Mouse (Mus musculus): ENCODE measurements around the gene Chrnb1. TPM values are rescaled to one million over a fixed set of nuclear protein-coding genes. Genes with fewer than 3 reads are reported as not detected.

Gene Chrnb1
- polyA plus RNA-seq, 1 experiment from 2014 or later = 1.2 TPM

Other genes with a start within 250 kb of the Chrnb1 start
- 4.5 and 5.7 TPM in 2 replicates for gene Dnah2, start 246.8 kb downstream of the Chrnb1 start, polyA plus RNA-seq (2015; fragmentation: Nextera tagmentation; extraction: Ambion mirVana)
- gene Efnb3, start 235.7 kb downstream of the Chrnb1 start, polyA plus RNA-seq (2015; fragmentation: Nextera tagmentation; extraction: Ambion mirVana) = 178 and 188 TPM in 2 replicates
- gene Wrap53, start 215.7 kb downstream of the Chrnb1 start, polyA plus RNA-seq (2015; fragmentation: Nextera tagmentation; extraction: Ambion mirVana) = 21.4 and 23.2 TPM in 2 replicates
- gene Trp53, start 215.6 kb downstream of the Chrnb1 start, polyA plus RNA-seq (2015; fragmentation: Nextera tagmentation; extraction: Ambion mirVana) = 60.4 and 70.1 TPM in 2 replicates
- 60.0 and 60.9 TPM in 2 replicates for gene Atp1b2, start 190.0 kb downstream of the Chrnb1 start, polyA plus RNA-seq (2015; fragmentation: Nextera tagmentation; extraction: Ambion mirVana)
- gene Shbg, start 178.0 kb downstream of the Chrnb1 start, polyA plus RNA-seq (2015; fragmentation: Nextera tagmentation; extraction: Ambion mirVana) = not detected in 2 replicates
- gene Sat2, start 173.9 kb downstream of the Chrnb1 start, polyA plus RNA-seq (2015; fragmentation: Nextera tagmentation; extraction: Ambion mirVana) = 23.5 and 24.9 TPM in 2 replicates
- gene Fxr2, start 163.0 kb downstream of the Chrnb1 start, polyA plus RNA-seq (2015; fragmentation: Nextera tagmentation; extraction: Ambion mirVana) = 40.6 and 47.0 TPM in 2 replicates
- 0.20 TPM in 1 of 2 replicates, not detected in the other for gene Sox15, start 140.6 kb downstream of the Chrnb1 start, polyA plus RNA-seq (2015; fragmentation: Nextera tagmentation; extraction: Ambion mirVana)
- gene Mpdu1, start 133.3 kb downstream of the Chrnb1 start, polyA plus RNA-seq (2015; fragmentation: Nextera tagmentation; extraction: Ambion mirVana) = 99.9 and 108 TPM in 2 replicates
- 9.4 and 10.4 TPM in 2 replicates for gene Cd68, start 129.8 kb downstream of the Chrnb1 start, polyA plus RNA-seq (2015; fragmentation: Nextera tagmentation; extraction: Ambion mirVana)
- 460 and 473 TPM in 2 replicates for gene Eif4a1, start 123.5 kb downstream of the Chrnb1 start, polyA plus RNA-seq (2015; fragmentation: Nextera tagmentation; extraction: Ambion mirVana)
- 116 and 122 TPM in 2 replicates for gene Senp3, start 113.9 kb downstream of the Chrnb1 start, polyA plus RNA-seq (2015; fragmentation: Nextera tagmentation; extraction: Ambion mirVana)
- gene Tnfsf13, start 110.2 kb downstream of the Chrnb1 start, polyA plus RNA-seq (2015; fragmentation: Nextera tagmentation; extraction: Ambion mirVana) = 0.37 and 0.68 TPM in 2 replicates
- gene Tnfsf12, start 100.1 kb downstream of the Chrnb1 start, polyA plus RNA-seq (2015; fragmentation: Nextera tagmentation; extraction: Ambion mirVana) = 2.0 and 2.4 TPM in 2 replicates
- 1.2 and 1.8 TPM in 2 replicates for gene Tnfsfm13, start 99.8 kb downstream of the Chrnb1 start, polyA plus RNA-seq (2015; fragmentation: Nextera tagmentation; extraction: Ambion mirVana)
- gene Polr2a, start 37.3 kb downstream of the Chrnb1 start, polyA plus RNA-seq (2015; fragmentation: Nextera tagmentation; extraction: Ambion mirVana) = 15.9 and 17.4 TPM in 2 replicates
- gene Slc35g3, start 34.0 kb downstream of the Chrnb1 start, polyA plus RNA-seq (2015; fragmentation: Nextera tagmentation; extraction: Ambion mirVana) = 0.17 and 0.26 TPM in 2 replicates
- gene Zbtb4, start 30.0 kb downstream of the Chrnb1 start, polyA plus RNA-seq (2015; fragmentation: Nextera tagmentation; extraction: Ambion mirVana) = 4.1 and 4.3 TPM in 2 replicates
- gene Fgf11, start 5.9 kb upstream of the Chrnb1 start, polyA plus RNA-seq (2015; fragmentation: Nextera tagmentation; extraction: Ambion mirVana) = 3.7 and 4.5 TPM in 2 replicates
- gene Tmem102, start 9.7 kb upstream of the Chrnb1 start, polyA plus RNA-seq (2015; fragmentation: Nextera tagmentation; extraction: Ambion mirVana) = 0.74 and 0.86 TPM in 2 replicates
- gene Gm39566, start 19.4 kb upstream of the Chrnb1 start, polyA plus RNA-seq (2015; fragmentation: Nextera tagmentation; extraction: Ambion mirVana) = not detected in 2 replicates
- not detected in 2 replicates for gene Spem2, start 22.5 kb upstream of the Chrnb1 start, polyA plus RNA-seq (2015; fragmentation: Nextera tagmentation; extraction: Ambion mirVana)
- gene Spem1, start 26.2 kb upstream of the Chrnb1 start, polyA plus RNA-seq (2015; fragmentation: Nextera tagmentation; extraction: Ambion mirVana) = 0.55 and 0.65 TPM in 2 replicates
- 24.0 and 24.2 TPM in 2 replicates for gene Nlgn2, start 41.8 kb upstream of the Chrnb1 start, polyA plus RNA-seq (2015; fragmentation: Nextera tagmentation; extraction: Ambion mirVana)
- 318 and 320 TPM in 2 replicates for gene Tmem256, start 42.6 kb upstream of the Chrnb1 start, polyA plus RNA-seq (2015; fragmentation: Nextera tagmentation; extraction: Ambion mirVana)
- gene Plscr3, start 50.4 kb upstream of the Chrnb1 start, polyA plus RNA-seq (2015; fragmentation: Nextera tagmentation; extraction: Ambion mirVana) = 52.3 and 53.5 TPM in 2 replicates
- 0.10 and 0.28 TPM in 2 replicates for gene Tnk1, start 62.8 kb upstream of the Chrnb1 start, polyA plus RNA-seq (2015; fragmentation: Nextera tagmentation; extraction: Ambion mirVana)
- not detected in 2 replicates for gene Tmem95, start 82.1 kb upstream of the Chrnb1 start, polyA plus RNA-seq (2015; fragmentation: Nextera tagmentation; extraction: Ambion mirVana)
- gene Kctd11, start 85.5 kb upstream of the Chrnb1 start, polyA plus RNA-seq (2015; fragmentation: Nextera tagmentation; extraction: Ambion mirVana) = 1.7 and 1.9 TPM in 2 replicates
- 0.46 and 0.52 TPM in 2 replicates for gene Acap1, start 99.6 kb upstream of the Chrnb1 start, polyA plus RNA-seq (2015; fragmentation: Nextera tagmentation; extraction: Ambion mirVana)
- gene 2810408A11Rik, start 105.0 kb upstream of the Chrnb1 start, polyA plus RNA-seq (2015; fragmentation: Nextera tagmentation; extraction: Ambion mirVana) = 11.1 and 11.8 TPM in 2 replicates
- 23.2 and 24.2 TPM in 2 replicates for gene Neurl4, start 105.1 kb upstream of the Chrnb1 start, polyA plus RNA-seq (2015; fragmentation: Nextera tagmentation; extraction: Ambion mirVana)
- gene Gps2, start 117.9 kb upstream of the Chrnb1 start, polyA plus RNA-seq (2015; fragmentation: Nextera tagmentation; extraction: Ambion mirVana) = 77.6 and 86.6 TPM in 2 replicates
- 1,022 and 1,040 TPM in 2 replicates for gene Eif5a, start 126.0 kb upstream of the Chrnb1 start, polyA plus RNA-seq (2015; fragmentation: Nextera tagmentation; extraction: Ambion mirVana)
- 5.6 and 6.4 TPM in 2 replicates for gene Ybx2, start 139.9 kb upstream of the Chrnb1 start, polyA plus RNA-seq (2015; fragmentation: Nextera tagmentation; extraction: Ambion mirVana)
- 3.3 TPM in 2 replicates for gene Slc2a4, start 152.2 kb upstream of the Chrnb1 start, polyA plus RNA-seq (2015; fragmentation: Nextera tagmentation; extraction: Ambion mirVana)
- gene Cldn7, start 168.8 kb upstream of the Chrnb1 start, polyA plus RNA-seq (2015; fragmentation: Nextera tagmentation; extraction: Ambion mirVana) = 0.58 and 0.59 TPM in 2 replicates
- gene Ctdnep1, start 185.2 kb upstream of the Chrnb1 start, polyA plus RNA-seq (2015; fragmentation: Nextera tagmentation; extraction: Ambion mirVana) = 22.5 and 25.4 TPM in 2 replicates
- 162 and 177 TPM in 2 replicates for gene Elp5, start 186.6 kb upstream of the Chrnb1 start, polyA plus RNA-seq (2015; fragmentation: Nextera tagmentation; extraction: Ambion mirVana)
- 495 and 507 TPM in 2 replicates for gene Gabarap, start 195.2 kb upstream of the Chrnb1 start, polyA plus RNA-seq (2015; fragmentation: Nextera tagmentation; extraction: Ambion mirVana)
- gene Phf23, start 199.8 kb upstream of the Chrnb1 start, polyA plus RNA-seq (2015; fragmentation: Nextera tagmentation; extraction: Ambion mirVana) = 57.1 and 58.8 TPM in 2 replicates
- 30.4 and 31.0 TPM in 2 replicates for gene Dvl2, start 204.7 kb upstream of the Chrnb1 start, polyA plus RNA-seq (2015; fragmentation: Nextera tagmentation; extraction: Ambion mirVana)
- 57.2 and 57.6 TPM in 2 replicates for gene Acadvl, start 219.5 kb upstream of the Chrnb1 start, polyA plus RNA-seq (2015; fragmentation: Nextera tagmentation; extraction: Ambion mirVana)
- gene Dlg4, start 221.0 kb upstream of the Chrnb1 start, polyA plus RNA-seq (2015; fragmentation: Nextera tagmentation; extraction: Ambion mirVana) = 27.8 and 30.4 TPM in 2 replicates

Data from midbrain, embryonic 15.5 days (tissue).